Mouse (Mus musculus): Measurements from ENCODE around the gene Fam173b. TPM values are rescaled to one million over a fixed set of nuclear protein-coding genes. Genes with fewer than 3 reads are reported as not detected.

The Fam173b gene
- polyA plus RNA-seq, 1 experiment from 2014 or later: 13.6 TPM

GRCm38 (mm10) chr15:31595651-31596050, 6.0 kb upstream of the Fam173b start:
- Histone ChIP-seq H3K27me3 (ENCODE audit: control insufficient read depth, insufficient read depth, low read length) (no peaks in the 10 kb centered on the region), H3K4me2 (ENCODE audit: low read depth) (no peak overlapping the region), H3K4me3 (ENCODE audit: low read depth, low read length) (no peak overlapping the region), H3K9ac (ENCODE audit: low read length) (no peak overlapping the region), H3K27ac (ENCODE audit: low read depth, low read length) (no peak overlapping the region), H3K4me1 (ENCODE audit: control insufficient read depth, insufficient read depth, low read length) (peaks cover 4% of the 10 kb centered on the region; the same call in 1 of the 2 replicates), H3K36me3 (ENCODE audit: control insufficient read depth, insufficient read depth, low read length) (peaks cover 25% of the 10 kb centered on the region), H3K9me3 (ENCODE audit: control insufficient read depth, low read length) (no peaks in the 10 kb centered on the region)
- no peak for DNase-seq (ENCODE audit: low spot score)
- WGBS: 95% methylated on average over 7 of the region's 7 CpGs
- no peak for ATAC-seq (ENCODE audit: insufficient read depth, low FRiP score, low TSS enrichment)

GRCm38 (mm10) chr15:31599834-31600233, 1.8 kb upstream of the Fam173b start:
- H3K27ac ChIP-seq (ENCODE audit: low read depth, low read length): no peak overlapping the region
- ATAC-seq (ENCODE audit: insufficient read depth, low FRiP score, low TSS enrichment) (no peak), DNase-seq (ENCODE audit: low spot score) (no peak)
- WGBS: 77% methylated on average over 4 of the region's 4 CpGs
- no peak overlapping the region; the same call in 1 of the 2 replicates for H3K9ac ChIP-seq (ENCODE audit: low read length)
- peak overlapping the region; percentile 83 for H3K4me3 ChIP-seq (ENCODE audit: low read depth, low read length)
- peaks cover 8% of the 10 kb centered on the region; the same call in 1 of the 2 replicates for H3K36me3 ChIP-seq (ENCODE audit: control insufficient read depth, insufficient read depth, low read length)
- H3K4me1 ChIP-seq (ENCODE audit: control insufficient read depth, insufficient read depth, low read length): peaks cover 5% of the 10 kb centered on the region
- no peaks in the 10 kb centered on the region for H3K9me3 ChIP-seq (ENCODE audit: control insufficient read depth, low read length)
- peak overlapping the region; percentile 93 for H3K4me2 ChIP-seq (ENCODE audit: low read depth)
- H3K27me3 ChIP-seq (ENCODE audit: control insufficient read depth, insufficient read depth, low read length): no peaks in the 10 kb centered on the region

- Histone ChIP-seq H3K36me3 (ENCODE audit: control insufficient read depth, insufficient read depth, low read length) (peaks cover 2% of the 10 kb centered on the region; the same call in 1 of the 2 replicates), H3K27me3 (ENCODE audit: control insufficient read depth, insufficient read depth, low read length) (no peaks in the 10 kb centered on the region)
- WGBS: under 1% methylated on average over 32 of the region's 33 CpGs
Measured at GRCm38 (mm10) chr15:31601279-31601645, 390 bp upstream of the Fam173b start.

GRCm38 (mm10) chr15:31602426-31602825, 774 bp downstream of the Fam173b start:
- no peaks in the 10 kb centered on the region for H3K36me3 ChIP-seq (ENCODE audit: control insufficient read depth, insufficient read depth, low read length)
- H3K27ac ChIP-seq (ENCODE audit: low read depth, low read length): peak overlapping the region; percentile 86
- peaks cover 5% of the 10 kb centered on the region for H3K4me1 ChIP-seq (ENCODE audit: control insufficient read depth, insufficient read depth, low read length)
- ATAC-seq (ENCODE audit: insufficient read depth, low FRiP score, low TSS enrichment): peak; percentile 45
- DNase-seq (ENCODE audit: low spot score): peak; percentile 74
- no peaks in the 10 kb centered on the region for H3K27me3 ChIP-seq (ENCODE audit: control insufficient read depth, insufficient read depth, low read length)
- peak overlapping the region; percentile 83 for H3K4me3 ChIP-seq (ENCODE audit: low read depth, low read length)
- H3K9ac ChIP-seq (ENCODE audit: low read length): peak overlapping the region; percentile 91
- H3K9me3 ChIP-seq (ENCODE audit: control insufficient read depth, low read length): no peaks in the 10 kb centered on the region
- WGBS: 12% methylated on average over 15 of the region's 15 CpGs
- peak overlapping the region; percentile 53 for H3K4me2 ChIP-seq (ENCODE audit: low read depth)

More at GRCm38 (mm10) chr15:31601279-31601645, 390 bp upstream of the Fam173b start:
- peak overlapping the region; percentile 93 for H3K4me2 ChIP-seq (ENCODE audit: low read depth)
- H3K9me3 ChIP-seq (ENCODE audit: control insufficient read depth, low read length): no peaks in the 10 kb centered on the region
- ATAC-seq (ENCODE audit: insufficient read depth, low FRiP score, low TSS enrichment): no peak; the same call in 1 of the 2 replicates
- peak overlapping the region; percentile 83 for H3K4me3 ChIP-seq (ENCODE audit: low read depth, low read length)
- no peak overlapping the region for H3K27ac ChIP-seq (ENCODE audit: low read depth, low read length)
- H3K4me1 ChIP-seq (ENCODE audit: control insufficient read depth, insufficient read depth, low read length): peaks cover 5% of the 10 kb centered on the region
- no peak for DNase-seq (ENCODE audit: low spot score)
- H3K9ac ChIP-seq (ENCODE audit: low read length): peak overlapping the region; percentile 91

GRCm38 (mm10) chr15:31603113-31603512, 1.5 kb downstream of the Fam173b start:
- no peaks in the 10 kb centered on the region for H3K36me3 ChIP-seq (ENCODE audit: control insufficient read depth, insufficient read depth, low read length)
- 92% methylated on average over 13 of the region's 13 CpGs for WGBS
- no peaks in the 10 kb centered on the region for H3K9me3 ChIP-seq (ENCODE audit: control insufficient read depth, low read length)
- DNase-seq (ENCODE audit: low spot score) (no peak), ATAC-seq (ENCODE audit: insufficient read depth, low FRiP score, low TSS enrichment) (no peak)
- no peak overlapping the region for H3K9ac ChIP-seq (ENCODE audit: low read length)
- peaks cover 5% of the 10 kb centered on the region for H3K4me1 ChIP-seq (ENCODE audit: control insufficient read depth, insufficient read depth, low read length)
- no peak overlapping the region; the same call in 1 of the 2 replicates for H3K4me2 ChIP-seq (ENCODE audit: low read depth)
- H3K4me3 ChIP-seq (ENCODE audit: low read depth, low read length): no peak overlapping the region
- H3K27ac ChIP-seq (ENCODE audit: low read depth, low read length): no peak overlapping the region
- H3K27me3 ChIP-seq (ENCODE audit: control insufficient read depth, insufficient read depth, low read length): no peaks in the 10 kb centered on the region

- no peak overlapping the region for H3K4me3 ChIP-seq (ENCODE audit: low read depth, low read length)
- no peaks in the 10 kb centered on the region; the same call in 1 of the 2 replicates for H3K4me1 ChIP-seq (ENCODE audit: control insufficient read depth, insufficient read depth, low read length)
- H3K27ac ChIP-seq (ENCODE audit: low read depth, low read length): no peak overlapping the region
- H3K36me3 ChIP-seq (ENCODE audit: control insufficient read depth, insufficient read depth, low read length): no peaks in the 10 kb centered on the region; the same call in 1 of the 2 replicates
- H3K9me3 ChIP-seq (ENCODE audit: control insufficient read depth, low read length): no peaks in the 10 kb centered on the region
- H3K9ac ChIP-seq (ENCODE audit: low read length): no peak overlapping the region
- H3K4me2 ChIP-seq (ENCODE audit: low read depth): no peak overlapping the region
- ATAC-seq (ENCODE audit: insufficient read depth, low FRiP score, low TSS enrichment) (no peak), DNase-seq (ENCODE audit: low spot score) (peak; percentile 8)
- no peaks in the 10 kb centered on the region for H3K27me3 ChIP-seq (ENCODE audit: control insufficient read depth, insufficient read depth, low read length)
- 73% methylated on average over 6 of the region's 6 CpGs for WGBS
Measured at GRCm38 (mm10) chr15:31606821-31607220, 5.2 kb downstream of the Fam173b start.

- Histone ChIP-seq H3K27ac (ENCODE audit: low read depth, low read length) (no peak overlapping the region), H3K9ac (ENCODE audit: low read length) (no peak overlapping the region), H3K27me3 (ENCODE audit: control insufficient read depth, insufficient read depth, low read length) (no peaks in the 10 kb centered on the region), H3K4me2 (ENCODE audit: low read depth) (no peak overlapping the region), H3K4me3 (ENCODE audit: low read depth, low read length) (no peak overlapping the region), H3K4me1 (ENCODE audit: control insufficient read depth, insufficient read depth, low read length) (no peaks in the 10 kb centered on the region), H3K36me3 (ENCODE audit: control insufficient read depth, insufficient read depth, low read length) (no peaks in the 10 kb centered on the region; the same call in 1 of the 2 replicates), H3K9me3 (ENCODE audit: control insufficient read depth, low read length) (no peaks in the 10 kb centered on the region)
- DNase-seq (ENCODE audit: low spot score): peak; percentile 37
- WGBS: 78% methylated on average over 3 of the region's 3 CpGs
- no peak for ATAC-seq (ENCODE audit: insufficient read depth, low FRiP score, low TSS enrichment)
Measured at GRCm38 (mm10) chr15:31611027-31611426, 9.4 kb downstream of the Fam173b start.

- DNase-seq (ENCODE audit: low spot score) (no peak), ATAC-seq (ENCODE audit: insufficient read depth, low FRiP score, low TSS enrichment) (no peak)
- no peaks in the 10 kb centered on the region for H3K27me3 ChIP-seq (ENCODE audit: control insufficient read depth, insufficient read depth, low read length)
- 93% methylated on average over 4 of the region's 4 CpGs for WGBS
- no peak overlapping the region for H3K4me3 ChIP-seq (ENCODE audit: low read depth, low read length)
- no peak overlapping the region for H3K9ac ChIP-seq (ENCODE audit: low read length)
- no peak overlapping the region for H3K27ac ChIP-seq (ENCODE audit: low read depth, low read length)
- no peaks in the 10 kb centered on the region for H3K4me1 ChIP-seq (ENCODE audit: control insufficient read depth, insufficient read depth, low read length)
- no peaks in the 10 kb centered on the region; the same call in 1 of the 2 replicates for H3K36me3 ChIP-seq (ENCODE audit: control insufficient read depth, insufficient read depth, low read length)
- H3K4me2 ChIP-seq (ENCODE audit: low read depth): no peak overlapping the region
- no peaks in the 10 kb centered on the region for H3K9me3 ChIP-seq (ENCODE audit: control insufficient read depth, low read length)
Measured at GRCm38 (mm10) chr15:31611976-31612375, 10.3 kb downstream of the Fam173b start.

GRCm38 (mm10) chr15:31613826-31614453, 12.3 kb downstream of the Fam173b start:
- no peak overlapping the region for H3K27ac ChIP-seq (ENCODE audit: low read depth, low read length)
- H3K36me3 ChIP-seq (ENCODE audit: control insufficient read depth, insufficient read depth, low read length): peaks cover 7% of the 10 kb centered on the region
- DNase-seq (ENCODE audit: low spot score) (peak; percentile 1), ATAC-seq (ENCODE audit: insufficient read depth, low FRiP score, low TSS enrichment) (no peak)
- no peak overlapping the region for H3K4me3 ChIP-seq (ENCODE audit: low read depth, low read length)
- H3K9me3 ChIP-seq (ENCODE audit: control insufficient read depth, low read length): no peaks in the 10 kb centered on the region
- no peaks in the 10 kb centered on the region for H3K27me3 ChIP-seq (ENCODE audit: control insufficient read depth, insufficient read depth, low read length)
- H3K4me2 ChIP-seq (ENCODE audit: low read depth): no peak overlapping the region
- no peak overlapping the region for H3K9ac ChIP-seq (ENCODE audit: low read length)
- WGBS: 89% methylated on average over 6 of the region's 6 CpGs
- H3K4me1 ChIP-seq (ENCODE audit: control insufficient read depth, insufficient read depth, low read length): no peaks in the 10 kb centered on the region

All from neural tube, embryonic 11.5 days (tissue).